Mouse (Mus musculus): ENCODE data around the gene Zscan2.

GRCm38 (mm10) chr7:80882830-80883505, 22.2 kb downstream of the Zscan2 start:
- TF ChIP-seq CTCF (IDR thresholded peaks at IDR 0.05; ENCODE audit: low read depth) (peak; percentile 73), EP300 (optimal IDR thresholded peaks at IDR 0.05) (no peak)
